Mouse (Mus musculus) T-helper 17 cell (primary cell): ENCODE results near the gene Tlr7.
"Not testable (repeated sequence)": the region's sequence is repeated elsewhere in the genome, so short reads cannot be mapped to it uniquely, and the experiment has no call there.

Source experiments
- in situ Hi-C, 2 experiments: fragments of 300-600 bp; cut with MboI, MseI; formaldehyde crosslinking; loops; 1 replicate in 1 of 2; 2 replicates in 1 of 2; pipeline ENCODE4 v1.15.1; 2025; ENCODE audit warnings: high pct_unique_total_duplicates in 2 of 2

The Tlr7 gene

DNA sequence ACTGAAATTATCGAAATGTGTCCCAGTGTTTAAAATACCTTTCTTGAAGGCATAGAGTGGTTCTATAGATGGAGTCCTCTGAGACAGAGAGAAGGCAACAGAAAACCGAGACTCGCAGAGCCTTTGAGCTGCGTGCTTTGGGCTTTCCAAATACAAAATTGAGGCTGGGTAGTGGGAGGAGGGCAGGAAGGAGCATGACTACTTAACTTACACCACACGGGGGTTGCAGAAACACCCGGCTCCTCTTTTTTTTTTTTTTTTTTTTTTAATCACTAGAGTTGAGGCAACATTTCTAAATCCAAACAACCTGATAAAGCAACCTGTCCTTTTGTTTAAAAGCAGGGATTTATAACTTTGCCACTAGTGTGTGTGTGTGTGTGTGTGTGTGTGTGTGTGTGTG lies at the start of gene Tlr7:
Tlr7 (minus strand) TSS at position 160 of the 400 bp plus-strand sequence.
- in situ Hi-C loops: no loop called here

- in situ Hi-C loops: no loop called here
Observed at GRCm38 (mm10) chrX:167380073-167380472, 49.7 kb upstream of the Tlr7 start.

- in situ Hi-C loops: not testable (repeated sequence)
Observed at GRCm38 (mm10) chrX:167361231-167361630, 30.9 kb upstream of the Tlr7 start.

GRCm38 (mm10) chrX:167359704-167360103 lies 29.3 kb upstream of the Tlr7 start:
- in situ Hi-C loops: loop anchor here in 1 of 2 experiments (5.0 kb wide), 1 partner anchor 77 kb away; no protein-coding TSS in a partner anchor

DNA sequence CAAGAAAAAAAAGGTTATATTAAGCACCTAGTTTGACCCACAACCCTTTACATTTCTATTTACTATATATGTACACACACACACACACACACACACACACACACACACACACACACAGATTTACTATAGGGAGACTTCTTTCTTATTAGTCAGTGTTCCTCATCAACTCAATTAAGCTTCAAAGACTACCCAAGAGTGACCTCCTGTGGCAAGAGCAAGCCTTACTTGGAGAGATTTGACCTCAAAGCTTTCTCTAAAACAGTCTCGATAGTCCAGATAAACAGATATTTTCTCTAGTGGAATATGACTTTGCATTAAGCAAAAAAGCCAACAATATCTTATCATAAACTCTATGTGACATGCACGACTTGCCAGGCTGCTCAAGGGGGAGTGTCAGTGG lies 27.1 kb upstream of the Tlr7 start:
- in situ Hi-C loops: loop anchor here in 1 of 2 experiments (5.0 kb wide), 1 partner anchor 75 kb away; no protein-coding TSS in a partner anchor

GRCm38 (mm10) chrX:167355965-167356364 lies 25.6 kb upstream of the Tlr7 start:
- in situ Hi-C loops: loop anchor here in 1 of 2 experiments (5.0 kb wide), 1 partner anchor 74 kb away; no protein-coding TSS in a partner anchor

DNA sequence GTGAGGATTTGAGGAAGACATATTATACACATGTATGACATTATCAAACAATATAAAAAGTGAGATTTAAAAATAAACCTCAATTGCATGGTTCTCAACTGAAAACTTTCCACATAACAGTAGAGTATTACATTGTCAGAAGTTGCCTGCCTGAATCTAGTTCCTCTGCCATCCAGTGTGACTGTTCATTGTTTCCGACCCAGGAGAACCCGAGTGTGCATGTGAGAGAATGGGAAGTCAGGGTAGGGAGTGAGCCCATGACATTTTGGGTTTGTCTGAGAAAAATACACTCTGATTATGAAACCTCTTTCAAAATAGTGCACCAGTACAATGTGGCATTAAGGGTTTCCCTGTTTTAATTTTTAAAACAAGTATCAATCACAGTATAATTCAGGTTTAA lies 23.3 kb upstream of the Tlr7 start:
- in situ Hi-C loops: no loop called here

GRCm38 (mm10) chrX:167346440-167346839 lies 16.1 kb upstream of the Tlr7 start:
- in situ Hi-C loops: no loop called here

GRCm38 (mm10) chrX:167344356-167344755 lies 14.0 kb upstream of the Tlr7 start:
- in situ Hi-C loops: no loop called here

GRCm38 (mm10) chrX:167341811-167342210 lies 11.5 kb upstream of the Tlr7 start:
- in situ Hi-C loops: no loop called here

GRCm38 (mm10) chrX:167340190-167340589 lies 9.8 kb upstream of the Tlr7 start:
- in situ Hi-C loops: no loop called here

DNA sequence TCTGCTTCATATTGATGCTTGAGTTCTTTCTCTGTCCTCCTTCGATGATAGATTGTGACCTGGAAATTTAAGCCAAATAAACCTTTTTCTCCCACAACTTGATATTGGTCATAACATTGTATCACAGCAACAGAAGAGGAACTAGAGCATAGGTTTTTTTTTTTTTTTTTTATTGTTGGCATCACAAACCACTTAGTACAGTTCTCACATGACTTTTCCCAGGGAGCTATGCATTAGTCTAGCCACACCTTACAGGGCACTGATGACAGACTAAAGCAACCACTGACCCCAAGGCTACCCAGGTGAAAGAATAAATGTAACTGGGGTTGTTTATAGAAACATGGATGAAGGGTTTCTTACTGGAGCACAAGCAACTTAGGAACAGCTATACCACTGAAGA lies 7.6 kb upstream of the Tlr7 start:
- in situ Hi-C loops: no loop called here

DNA sequence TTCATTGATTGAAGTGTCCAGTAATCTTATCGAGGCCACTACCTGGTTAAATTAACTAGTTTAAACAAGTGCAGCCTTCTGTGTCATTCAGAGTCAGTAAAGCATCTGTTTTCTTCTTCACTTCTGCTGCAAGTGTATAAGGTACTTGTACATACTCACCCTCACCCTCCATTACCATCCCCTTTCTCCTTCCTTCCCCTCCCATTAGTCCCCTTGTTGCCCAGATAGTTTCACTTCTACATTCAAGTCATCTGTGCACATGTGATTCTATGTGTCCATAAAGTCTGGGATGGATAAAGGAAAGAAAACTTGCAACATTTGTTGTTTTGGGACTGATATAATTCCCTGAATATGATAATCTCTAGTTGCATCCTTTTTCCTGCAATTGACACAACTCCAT lies 4.2 kb upstream of the Tlr7 start:
- in situ Hi-C loops: no loop called here

- in situ Hi-C loops: no loop called here
Observed at GRCm38 (mm10) chrX:167332607-167333006, 2.2 kb upstream of the Tlr7 start.

GRCm38 (mm10) chrX:167330993-167331392 lies 635 bp upstream of the Tlr7 start:
- in situ Hi-C loops: no loop called here

- in situ Hi-C loops: no loop called here
Observed at GRCm38 (mm10) chrX:167329620-167330019, 738 bp downstream of the Tlr7 start.

DNA sequence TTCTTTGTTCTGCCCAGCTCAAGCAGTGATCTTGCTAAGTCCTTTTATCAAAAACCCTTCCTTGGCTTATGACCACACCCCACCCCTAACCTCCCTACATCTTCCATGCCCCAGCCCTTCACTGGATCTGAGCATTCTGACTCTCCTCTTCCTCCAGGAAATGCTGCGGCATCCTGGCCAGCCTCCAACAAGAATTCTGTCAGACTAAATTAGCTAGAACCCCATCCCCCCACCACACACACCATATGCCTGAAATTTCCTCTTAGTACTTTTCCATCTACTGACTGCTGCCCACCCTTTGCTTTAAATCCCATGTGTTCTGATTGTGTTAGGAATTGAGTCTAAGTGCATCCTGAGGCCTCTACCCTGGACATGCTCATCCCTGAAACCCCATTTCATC lies 1.3 kb downstream of the Tlr7 start:
- in situ Hi-C loops: no loop called here

GRCm38 (mm10) chrX:167328519-167328918 lies 1.8 kb downstream of the Tlr7 start:
- in situ Hi-C loops: no loop called here

- in situ Hi-C loops: no loop called here
Observed at GRCm38 (mm10) chrX:167323742-167324141, 6.6 kb downstream of the Tlr7 start.

DNA sequence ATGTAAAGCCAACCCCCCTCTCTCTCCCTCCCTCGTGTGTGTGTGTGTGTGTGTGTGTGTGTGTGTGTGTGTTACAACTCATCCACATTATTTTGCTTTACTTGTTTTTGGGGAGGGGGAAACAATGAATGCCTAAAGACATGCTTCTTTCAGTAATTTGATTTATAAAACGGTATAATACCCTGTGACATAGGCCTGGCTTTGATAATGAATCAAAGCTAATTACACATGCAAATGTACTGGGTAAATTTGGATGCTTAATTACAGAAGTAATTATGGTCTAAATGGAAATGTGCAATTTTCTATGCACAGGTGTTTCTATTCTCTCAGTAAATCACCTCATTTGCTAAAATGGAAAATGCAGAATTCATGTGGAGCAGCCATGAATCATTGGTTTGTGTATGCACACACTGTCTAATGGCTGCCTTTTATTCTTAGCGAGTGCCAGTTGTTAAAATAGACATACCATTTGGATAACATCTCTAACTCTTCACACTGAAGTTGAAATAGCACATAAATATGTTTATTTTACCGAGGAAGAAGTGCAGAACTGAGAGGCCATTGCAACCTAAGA lies 9.0 kb downstream of the Tlr7 start:
- in situ Hi-C loops: no loop called here

DNA sequence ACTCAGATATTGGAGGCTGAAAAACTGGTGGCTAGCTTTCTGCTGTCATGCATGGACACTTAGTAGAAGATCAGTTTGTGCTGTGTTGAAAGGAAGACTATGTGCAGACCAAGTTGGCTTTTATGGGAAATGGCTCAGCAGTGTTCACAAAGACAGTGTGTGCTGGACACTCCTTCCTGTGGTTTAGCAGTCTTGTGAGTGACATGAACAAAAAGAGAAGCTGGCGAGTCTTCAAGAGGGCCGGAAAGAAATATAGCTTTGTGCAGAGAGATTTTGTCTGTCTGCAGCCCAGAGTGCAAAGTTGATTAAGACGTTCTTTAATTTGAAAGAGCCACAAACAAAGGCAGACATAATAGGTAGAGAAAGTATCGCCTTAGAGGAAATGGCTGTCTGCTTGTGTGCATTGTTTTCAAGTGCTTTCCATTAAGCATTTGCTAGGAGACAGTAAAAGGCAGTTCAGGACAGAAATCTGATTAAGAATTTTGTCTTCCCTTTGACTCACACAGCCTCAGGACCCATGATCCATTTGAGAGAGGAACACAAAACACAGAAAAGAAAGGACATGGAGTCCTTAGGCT lies 11.4 kb downstream of the Tlr7 start:
- in situ Hi-C loops: no loop called here

GRCm38 (mm10) chrX:167315766-167316165 lies 14.6 kb downstream of the Tlr7 start:
- in situ Hi-C loops: no loop called here

GRCm38 (mm10) chrX:167315093-167315726 lies 15.1 kb downstream of the Tlr7 start:
- in situ Hi-C loops: no loop called here
